8 mouse cellular contexts compared by ENCODE assay signal in the genomic region with DNA sequence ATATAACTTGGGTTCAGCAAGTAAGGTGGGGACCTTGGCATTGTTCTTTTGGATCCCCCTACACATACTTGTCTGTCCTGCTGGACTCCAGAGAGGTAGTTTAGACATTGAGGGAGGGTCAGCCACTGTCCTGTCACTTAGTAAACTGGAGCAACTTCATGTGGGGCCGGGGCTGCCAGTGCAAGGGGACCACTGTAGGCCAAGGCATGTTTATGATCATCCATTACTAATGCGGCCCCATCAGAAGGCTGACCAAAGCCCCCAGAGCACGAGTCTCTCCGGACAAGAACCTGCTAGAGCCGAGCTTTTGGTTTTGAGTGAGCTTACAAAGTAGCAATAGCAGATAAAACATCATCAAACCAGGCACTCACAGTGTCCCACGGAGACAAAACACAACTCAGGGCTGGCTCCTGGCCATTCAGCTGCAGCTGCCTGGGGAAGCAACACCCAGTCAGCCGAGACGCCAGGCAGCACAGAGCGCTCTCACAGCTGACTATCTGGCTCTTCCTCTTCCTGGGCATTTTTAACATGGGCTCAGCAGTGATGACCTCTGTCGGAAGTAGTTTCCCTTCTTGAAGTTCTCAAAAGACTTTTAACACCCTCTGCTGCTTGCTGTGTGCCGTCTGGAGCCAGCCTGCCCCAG. TPM values are rescaled to one million over a fixed set of nuclear protein-coding genes. Genes with fewer than 3 reads are reported as not detected.
DNase-seq lines count a peak whose midpoint lies in the region; ATAC-seq and TF ChIP-seq lines count a peak whose summit lies in the region.

No protein-coding gene starts in this region.

- H3K27ac ChIP-seq in embryonic facial prominence, embryonic 14.5 days (replicated peaks; ENCODE audit: low read depth, low read length), result no peak overlapping the region
- H3K27ac ChIP-seq in embryonic facial prominence, embryonic 10.5 days (replicated peaks), result no peak overlapping the region
- H3K27ac ChIP-seq in heart, postnatal 0 days (ENCODE audit: low read depth), result peak overlapping the region; percentile 43; the same call in 1 of the 2 replicates

- H3K9me3 ChIP-seq in embryonic facial prominence, embryonic 14.5 days (ENCODE audit: control insufficient read depth, low read length), result no peaks in the 10 kb centered on the region
- H3K9me3 ChIP-seq in embryonic facial prominence, embryonic 10.5 days, result no peaks in the 10 kb centered on the region
- no peaks in the 10 kb centered on the region for H3K9me3 ChIP-seq in heart, postnatal 0 days (replicated peaks; ENCODE audit: control insufficient read depth, low read length)

- ATAC-seq in embryonic facial prominence, embryonic 14.5 days (ENCODE audit: low read depth), result no peak
- ATAC-seq in heart, postnatal 0 days (ENCODE audit: insufficient read depth, low read depth), result peak; percentile 34; the same call in 1 of the 2 replicates
- ATAC-seq in activated CD4-positive, CD25-positive, alpha-beta regulatory T cell, adult 4 months, result no peak

- H3K4me2 ChIP-seq in embryonic facial prominence, embryonic 14.5 days (ENCODE audit: low read depth, low read length), result no peak overlapping the region
- no peak overlapping the region for H3K4me2 ChIP-seq in heart, postnatal 0 days (ENCODE audit: low read depth, low read length)

- TF ChIP-seq EP300 in heart, postnatal 0 days (IDR thresholded peaks at IDR 0.05; ENCODE audit: low read depth), result no peak

- no peaks in the 10 kb centered on the region for H3K27me3 ChIP-seq in embryonic facial prominence, embryonic 14.5 days (replicated peaks; ENCODE audit: control insufficient read depth, insufficient read depth, low read length)
- no peaks in the 10 kb centered on the region for H3K27me3 ChIP-seq in embryonic facial prominence, embryonic 10.5 days (replicated peaks; ENCODE audit: low read depth, poor library complexity, severe bottlenecking)
- no peaks in the 10 kb centered on the region for H3K27me3 ChIP-seq in heart, postnatal 0 days (ENCODE audit: control insufficient read depth, insufficient read depth, low read length)

- peaks cover 66% of the 10 kb centered on the region for H3K36me3 ChIP-seq in embryonic facial prominence, embryonic 14.5 days (ENCODE audit: control insufficient read depth, insufficient read depth, low read length)
- peaks cover 70% of the 10 kb centered on the region for H3K36me3 ChIP-seq in embryonic facial prominence, embryonic 10.5 days (replicated peaks)
- H3K36me3 ChIP-seq in heart, postnatal 0 days (replicated peaks; ENCODE audit: control insufficient read depth, insufficient read depth, low read length), result peaks cover 58% of the 10 kb centered on the region

- no peak for TF ChIP-seq CTCF in heart, postnatal 0 days (IDR thresholded peaks at IDR 0.05; ENCODE audit: low read depth)

- 78% methylated on average over 11 of the region's 11 CpGs for WGBS in embryonic facial prominence, embryonic 14.5 days
- 87% methylated on average over 11 of the region's 11 CpGs for WGBS in embryonic facial prominence, embryonic 10.5 days
- WGBS in heart, postnatal 0 days, result 49% methylated on average over 11 of the region's 11 CpGs

- H3K9ac ChIP-seq in embryonic facial prominence, embryonic 14.5 days (ENCODE audit: low read depth, low read length), result no peak overlapping the region
- no peak overlapping the region for H3K9ac ChIP-seq in heart, postnatal 0 days (replicated peaks; ENCODE audit: low read depth, low read length)

- H3K4me1 ChIP-seq in embryonic facial prominence, embryonic 14.5 days (ENCODE audit: control insufficient read depth, insufficient read depth, low read length), result no peaks in the 10 kb centered on the region
- peaks cover 20% of the 10 kb centered on the region for H3K4me1 ChIP-seq in embryonic facial prominence, embryonic 10.5 days
- H3K4me1 ChIP-seq in heart, postnatal 0 days (ENCODE audit: control insufficient read depth, insufficient read depth), result no peaks in the 10 kb centered on the region

- peak; percentile 33 for DNase-seq in embryonic facial prominence, embryonic 14.5 days (ENCODE audit: low spot score)
- DNase-seq in embryonic facial prominence, embryonic 10.5 days (ENCODE audit: low spot score), result no peak
- DNase-seq in brain, adult 2 months (ENCODE audit: low read depth, low spot score), result peak; percentile 87
- DNase-seq in heart, postnatal 0 days (ENCODE audit: low spot score), result peak; percentile 43
- DNase-seq in lung, postnatal 25 days (ENCODE audit: low spot score), result peak; percentile 22
- DNase-seq in B cell, adult 2 months, result no peak
- no peak for DNase-seq in embryo, embryonic 9.5 days (ENCODE audit: extremely low spot score)

- no peak overlapping the region for H3K4me3 ChIP-seq in embryonic facial prominence, embryonic 14.5 days (ENCODE audit: low read depth, low read length)
- no peak overlapping the region for H3K4me3 ChIP-seq in embryonic facial prominence, embryonic 10.5 days
- H3K4me3 ChIP-seq in heart, postnatal 0 days (ENCODE audit: low read depth, low read length), result no peak overlapping the region

RNA-seq across cellular contexts. Expression of gene Iffo2, which starts 39.8 kb away (rescaled TPM):
- polyA plus RNA-seq in embryonic facial prominence, embryonic 14.5 days (2014; fragmentation: Nextera tagmentation; extraction: Ambion mirVana), result 4.8 and 5.8 TPM in 2 replicates
- polyA plus RNA-seq in embryonic facial prominence, embryonic 10.5 days (2016; fragmentation: Nextera tagmentation; extraction: Ambion mirVana), result 4.2 and 4.3 TPM in 2 replicates
- total RNA-seq in heart, postnatal 0 days (2014; rRNA removed; ENCODE audit: low replicate concordance), result 6.4 and 7.7 TPM in 2 replicates
- polyA plus RNA-seq in heart, postnatal 0 days (2015; fragmentation: Nextera tagmentation; extraction: Ambion mirVana), result 2.4 and 2.9 TPM in 2 replicates
- 1 to 10 TPM; 2.0 to 3.1 TPM for polyA plus RNA-seq in activated CD4-positive, CD25-positive, alpha-beta regulatory T cell, adult 4 months (2017; shearing (Covaris generic))

Comparison
In these comparisons a context has a peak if more than half of its experiments do, and no peak if none do; other contexts are left out.
1. DNase-seq: peak in embryonic facial prominence, embryonic 14.5 days (single experiment), brain, adult 2 months (single experiment), heart, postnatal 0 days (single experiment) and lung, postnatal 25 days (single experiment); none in embryonic facial prominence, embryonic 10.5 days (single experiment), B cell, adult 2 months (0 of 2) and embryo, embryonic 9.5 days (single experiment).